Mouse (Mus musculus) C2C12 (cell line): Measurements from ENCODE around the gene Srd5a2.

Experiments used
- CTCF ChIP-seq: IDR thresholded peaks from one replicate; pipeline ENCODE4 v1.5.1; 2011; ENCODE audit not compliant: control insufficient read depth, insufficient read depth, insufficient read length
- MAX ChIP-seq: IDR thresholded peaks from one replicate; pipeline ENCODE4 v1.6.1; 2011; ENCODE audit warnings: mild to moderate bottlenecking, control low read depth
- MYOG ChIP-seq: IDR thresholded peaks from one replicate; pipeline ENCODE4 v1.6.1; 2011; ENCODE audit not compliant: control insufficient read depth, insufficient read length; ENCODE audit errors: extremely low read depth
- USF1 ChIP-seq: IDR thresholded peaks from one replicate; pipeline ENCODE4 v1.6.1; 2011; ENCODE audit warnings: low read depth, mild to moderate bottlenecking, control low read depth, moderate library complexity

GRCm38 (mm10) chr17:74088886-74089678 lies 41.4 kb upstream of the Srd5a2 start:
- TF ChIP-seq CTCF = no peak
- peak; percentile 64 for TF ChIP-seq MAX
- TF ChIP-seq USF1 = peak; percentile 71
- no peak for TF ChIP-seq MYOG
